Mouse (Mus musculus) ovary, postnatal 14 days (tissue): ENCODE measurements at regions not wholly inside any gene's neighbourhood (a gene's known extent, or its start where the extent isn't known, plus 50 kb on each side); places are given as distances from the start of the nearest gene placed in this dataset.

Experiments used
- DNase-seq: peaks from one replicate; pipeline ENCODE4 v3.0.0; 2022; ENCODE audit warnings: low spot score

DNA sequence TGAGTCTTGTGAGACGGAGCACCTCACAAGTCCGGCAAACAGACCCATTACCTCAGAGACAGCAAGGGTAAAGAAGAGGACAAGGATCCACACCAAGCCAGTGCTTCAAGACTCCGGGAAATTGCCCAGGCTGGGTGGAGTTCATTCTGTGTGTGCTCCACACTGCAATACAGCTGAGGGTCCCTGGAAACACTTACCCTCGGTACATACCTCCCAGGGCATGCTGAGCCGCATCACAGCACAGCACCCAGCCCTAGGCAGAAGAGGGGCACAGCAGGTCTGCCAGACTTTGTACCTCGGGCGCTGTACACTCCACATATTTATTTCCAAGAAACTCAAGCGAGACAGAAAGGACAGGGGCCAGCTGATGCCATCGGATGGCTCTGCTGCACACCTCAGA, 54.5 kb upstream of the Cmc1 start:
- no peak for DNase-seq

GRCm38 (mm10) chr9:118206483-118206882, 56.5 kb upstream of the Cmc1 start:
- no peak for DNase-seq

GRCm38 (mm10) chr9:118219696-118220095, 69.7 kb upstream of the Cmc1 start:
- no peak for DNase-seq

DNA sequence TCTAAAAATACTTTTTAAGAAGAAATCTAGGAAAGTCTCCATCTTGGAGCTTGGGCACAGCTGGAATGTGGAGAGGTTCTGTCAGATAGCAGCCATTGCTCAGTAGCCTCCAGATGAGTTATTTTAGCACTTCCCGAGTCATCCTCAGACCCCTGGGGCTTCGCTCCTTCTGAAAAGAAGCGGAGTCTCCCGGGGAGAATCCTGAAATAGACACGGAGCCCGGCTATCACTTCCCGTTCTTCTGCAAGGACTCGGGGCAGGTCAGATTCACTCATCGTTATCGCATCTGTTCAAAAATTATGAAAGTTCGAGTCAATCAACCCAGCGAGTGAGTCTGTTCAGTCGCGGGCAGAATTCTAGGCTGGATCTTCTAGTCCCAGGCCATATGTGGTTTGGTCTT, 71.2 kb upstream of the Cmc1 start:
- no peak for DNase-seq

GRCm38 (mm10) chr9:118227401-118228061, 77.6 kb upstream of the Cmc1 start:
- no peak for DNase-seq

- DNase-seq = no peak
Observed at GRCm38 (mm10) chr9:118228691-118229427, 78.9 kb upstream of the Cmc1 start.

- DNase-seq = no peak
Observed at GRCm38 (mm10) chr9:118240711-118241110, 90.7 kb upstream of the Cmc1 start.

DNA sequence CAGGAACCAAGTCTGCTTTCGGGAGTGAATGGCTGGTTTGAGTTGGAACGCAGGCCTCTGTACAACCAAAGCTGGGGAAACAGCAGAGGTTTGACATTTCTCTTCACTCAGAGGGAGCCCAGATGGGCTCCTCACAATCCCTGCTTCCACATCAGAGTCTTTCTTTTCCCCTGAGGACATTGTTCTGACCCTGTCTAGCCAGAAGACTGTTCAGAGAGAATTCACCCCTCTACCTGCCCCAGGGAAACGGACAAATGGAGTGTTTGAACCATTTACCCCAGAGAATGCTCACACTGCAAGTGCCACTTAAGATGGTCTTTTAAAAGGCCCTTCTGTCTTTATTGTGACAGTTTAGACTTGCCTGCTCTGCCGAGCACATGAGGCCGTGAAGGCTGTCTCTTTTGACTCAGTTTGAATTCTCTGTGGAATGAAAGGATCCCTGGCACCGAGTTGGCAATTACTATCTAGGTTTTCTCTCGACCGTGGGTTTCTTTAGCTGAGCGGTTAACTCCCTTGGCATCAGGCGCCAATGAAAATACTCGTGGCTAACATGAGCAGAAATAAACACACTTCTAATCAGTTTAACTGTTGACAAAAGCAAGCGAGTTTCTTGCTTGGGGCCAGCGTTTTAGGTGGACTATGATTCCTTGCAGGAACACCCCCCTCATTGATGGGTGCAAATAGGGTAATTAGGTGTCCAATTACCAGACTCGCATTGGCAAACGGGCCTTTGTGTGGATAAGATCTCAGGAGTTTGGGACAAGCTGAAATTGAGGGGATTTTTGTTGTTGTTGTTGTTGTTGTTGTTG, 97.0 kb upstream of the Cmc1 start:
- DNase-seq = no peak

DNA sequence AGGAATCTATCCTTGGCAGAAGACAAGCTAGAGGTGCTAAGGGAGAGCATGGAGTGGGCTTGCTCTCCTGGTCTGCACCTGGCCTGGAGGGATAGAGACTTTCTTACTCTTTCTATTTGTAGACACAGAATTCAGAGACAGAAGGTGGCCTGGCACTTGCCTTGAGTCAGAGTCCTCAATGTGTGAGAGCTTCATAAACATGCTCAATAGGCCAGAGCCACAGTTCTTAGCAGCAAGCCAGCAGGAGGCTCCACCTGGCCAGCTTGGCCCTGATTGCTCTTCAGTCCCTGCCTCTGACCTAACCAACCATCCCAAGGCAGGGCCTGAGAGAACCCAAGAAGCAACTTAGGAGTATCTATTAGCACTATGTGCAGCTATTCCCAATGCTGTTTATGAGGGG, 103.9 kb upstream of the Cmc1 start:
- no peak for DNase-seq

GRCm38 (mm10) chr9:118255200-118255733, 105.3 kb upstream of the Cmc1 start:
- no peak for DNase-seq

DNA sequence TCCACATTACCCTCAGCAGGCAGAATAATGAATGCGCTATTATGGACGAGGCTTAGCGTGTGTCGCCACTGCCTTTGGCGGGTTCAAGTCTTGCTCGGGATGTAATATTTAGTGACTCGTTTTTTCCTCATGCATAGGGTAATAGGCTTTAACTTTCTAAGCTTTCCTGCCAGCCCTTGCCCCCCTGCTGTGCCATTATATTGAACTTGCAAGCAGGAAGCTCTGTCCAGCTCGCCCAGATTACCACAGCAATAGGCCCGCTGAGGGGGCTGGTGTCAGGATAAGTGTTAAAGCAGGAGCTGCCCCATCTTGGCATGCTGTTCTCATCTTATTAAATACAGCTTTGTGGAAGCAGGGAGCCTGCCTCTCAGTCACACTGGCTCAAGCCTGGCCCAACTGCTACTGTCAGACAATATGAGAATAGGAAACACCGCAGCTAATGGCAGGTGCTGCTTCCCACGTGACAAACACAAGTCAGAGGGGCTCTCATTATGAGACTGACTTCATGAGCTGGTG, 105.8 kb upstream of the Cmc1 start:
- DNase-seq = no peak

GRCm38 (mm10) chr9:118266298-118266697, 116.3 kb upstream of the Cmc1 start:
- DNase-seq = no peak

- no peak for DNase-seq
Observed at GRCm38 (mm10) chr9:118271681-118272080, 121.7 kb upstream of the Cmc1 start.

DNA sequence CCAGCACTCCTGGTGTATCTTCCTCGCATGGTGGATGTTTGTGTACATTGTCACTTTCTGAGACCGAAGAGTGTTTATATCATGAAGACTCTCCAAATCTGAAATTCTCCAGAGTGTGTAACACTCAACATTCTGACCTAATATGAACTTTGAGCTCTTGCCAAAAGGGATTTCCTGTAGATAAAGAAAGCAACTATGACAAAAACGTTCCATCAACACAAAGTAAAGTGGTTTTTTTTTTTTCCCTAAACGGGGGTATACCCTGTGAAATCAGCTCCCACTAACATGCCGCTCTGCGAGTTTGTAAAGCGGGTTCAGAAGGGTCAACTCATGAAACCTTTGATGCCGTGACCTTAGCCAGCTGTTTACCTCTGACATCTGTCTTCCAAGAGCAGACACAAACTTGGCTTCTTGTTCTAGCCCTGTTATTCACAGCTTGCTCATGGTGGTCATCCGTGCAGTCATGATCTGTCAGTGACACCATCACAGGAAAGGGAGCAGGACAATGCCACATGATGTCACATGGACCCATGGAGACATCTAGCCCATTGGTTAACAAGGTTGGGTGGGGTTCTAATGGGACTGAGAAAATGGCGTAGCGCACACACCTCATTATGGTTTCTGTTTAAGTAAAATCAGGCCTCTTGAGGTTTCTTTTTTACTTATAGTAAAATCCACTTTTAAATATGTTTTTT, 122.9 kb upstream of the Cmc1 start:
- DNase-seq = no peak

- DNase-seq = no peak
Observed at GRCm38 (mm10) chr9:118285481-118285880, 135.5 kb upstream of the Cmc1 start.

DNA sequence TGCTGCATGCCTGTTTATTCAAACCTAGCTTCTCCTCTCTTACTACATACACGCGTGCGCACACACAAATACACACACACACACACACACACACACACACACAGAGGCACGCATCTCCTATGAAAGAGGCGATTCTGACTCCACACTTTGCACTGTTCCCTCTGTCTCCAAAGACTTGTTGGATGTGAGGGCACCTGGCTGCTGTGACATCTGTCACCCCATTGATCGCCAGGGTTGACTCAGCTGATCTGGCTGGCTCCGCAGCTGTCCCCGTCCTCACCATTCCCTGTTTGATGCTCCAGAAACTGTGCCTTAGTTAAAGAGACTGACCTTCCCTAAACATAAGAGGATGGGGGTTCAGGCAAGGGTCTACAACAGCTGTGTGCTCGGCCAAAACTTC, 137.6 kb upstream of the Cmc1 start:
- DNase-seq = no peak

DNA sequence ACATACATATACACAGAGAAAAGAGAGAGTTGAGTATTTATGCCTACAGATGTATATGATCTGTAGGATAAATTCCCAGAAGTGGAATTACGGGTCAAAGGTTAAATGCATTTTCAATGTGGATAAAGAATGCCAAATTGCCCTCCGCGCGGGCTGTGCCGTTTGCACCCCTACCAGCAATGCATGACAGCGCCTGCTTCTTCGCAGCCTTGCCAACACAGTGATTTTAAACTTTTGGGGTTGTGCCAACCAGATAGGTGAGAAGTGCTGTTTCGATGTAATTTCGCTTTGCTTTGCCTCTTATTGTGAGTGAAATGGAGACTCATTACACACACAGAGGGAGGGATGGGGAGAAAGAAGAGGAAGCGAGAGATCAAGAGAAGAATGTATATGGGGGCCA, 142.9 kb upstream of the Cmc1 start:
- DNase-seq = no peak

DNA sequence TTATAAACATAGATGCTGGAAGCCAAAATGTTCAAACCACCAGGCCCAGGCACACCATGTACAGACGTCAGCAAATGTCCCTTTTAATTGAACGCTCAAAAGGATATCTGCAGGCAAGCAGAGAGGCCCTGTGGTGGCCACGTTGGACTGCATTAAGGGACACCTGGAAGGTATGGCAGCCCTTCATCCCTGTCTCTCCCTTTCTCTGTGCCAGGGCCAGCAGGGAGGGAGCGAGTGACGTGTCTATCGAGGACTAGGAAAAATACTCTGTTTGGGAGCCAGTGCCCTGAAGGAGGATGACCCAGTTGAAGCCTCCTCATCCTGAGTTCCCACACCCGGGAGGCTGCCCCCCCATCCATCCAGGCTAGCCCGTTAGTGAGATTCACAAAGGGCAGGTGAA, 144.0 kb upstream of the Cmc1 start:
- DNase-seq = no peak

DNA sequence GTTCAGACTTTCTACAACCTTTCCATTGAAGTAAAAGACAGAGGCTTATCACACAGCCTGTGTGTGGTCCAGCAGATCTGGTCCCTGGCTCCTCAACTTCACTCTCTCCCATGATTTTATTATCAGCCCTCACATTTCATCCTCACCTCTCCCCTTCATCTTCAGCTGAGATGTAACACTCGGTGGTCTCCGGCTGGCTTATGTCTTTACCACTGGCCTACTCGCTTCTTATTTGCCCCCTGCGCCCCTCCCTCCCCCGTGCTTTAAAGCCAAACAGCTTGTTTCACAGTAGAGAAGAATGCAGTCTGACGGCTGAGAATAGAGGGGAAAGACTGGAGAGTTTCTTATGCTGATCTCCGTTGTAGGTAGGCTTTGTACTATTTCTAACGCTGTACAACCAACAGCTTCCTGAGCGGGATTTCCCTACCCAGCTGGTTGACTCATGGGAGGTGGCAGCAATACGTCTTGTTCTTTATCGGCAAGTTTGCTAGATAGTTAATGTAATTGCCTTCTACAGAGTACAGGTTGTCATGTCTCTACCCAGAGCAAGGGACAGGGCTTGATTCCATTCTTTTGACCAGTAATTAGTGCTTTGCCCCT, 152.9 kb upstream of the Cmc1 start:
- DNase-seq = no peak

DNA sequence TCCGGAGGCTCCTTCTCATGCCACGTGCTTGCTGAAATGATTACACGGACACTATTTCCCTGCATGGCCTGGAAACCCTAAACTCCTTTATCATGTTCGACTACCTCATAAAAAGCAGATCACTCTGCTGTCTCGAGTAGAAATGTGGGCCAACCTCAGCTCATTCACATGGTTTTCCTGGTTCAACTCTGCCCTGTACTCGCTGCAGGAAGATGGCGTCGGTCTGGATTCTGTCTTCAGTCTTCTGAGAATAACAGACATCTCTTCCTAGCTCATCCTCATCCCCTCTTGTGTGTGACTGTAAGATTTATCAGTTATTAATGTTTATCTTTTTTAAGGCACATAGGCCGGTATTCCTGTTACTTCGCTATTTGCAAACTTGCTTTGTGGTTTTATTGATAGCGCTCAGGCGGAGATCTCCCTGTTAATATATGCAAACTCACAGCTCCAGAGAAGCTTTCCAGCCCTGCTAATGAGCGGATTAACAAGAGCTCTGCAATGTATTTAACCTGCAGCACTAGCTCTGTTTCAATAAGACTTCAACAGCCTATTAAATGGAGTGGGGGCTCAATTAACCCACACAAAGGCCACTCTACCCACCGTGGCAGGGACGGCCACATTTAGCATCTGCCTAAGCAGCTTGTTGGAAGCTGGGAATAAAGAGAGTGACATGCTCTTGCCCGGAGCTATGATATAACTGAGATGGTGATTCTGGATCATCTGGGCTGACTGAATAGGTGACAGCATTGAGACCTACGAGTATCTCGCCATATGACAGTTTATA, 159.5 kb upstream of the Eomes start:
- DNase-seq = no peak

GRCm38 (mm10) chr9:118323796-118324195, 154.2 kb upstream of the Eomes start:
- DNase-seq = no peak
